ENCODE assay signal across 8 mouse cellular contexts in the genomic region with DNA sequence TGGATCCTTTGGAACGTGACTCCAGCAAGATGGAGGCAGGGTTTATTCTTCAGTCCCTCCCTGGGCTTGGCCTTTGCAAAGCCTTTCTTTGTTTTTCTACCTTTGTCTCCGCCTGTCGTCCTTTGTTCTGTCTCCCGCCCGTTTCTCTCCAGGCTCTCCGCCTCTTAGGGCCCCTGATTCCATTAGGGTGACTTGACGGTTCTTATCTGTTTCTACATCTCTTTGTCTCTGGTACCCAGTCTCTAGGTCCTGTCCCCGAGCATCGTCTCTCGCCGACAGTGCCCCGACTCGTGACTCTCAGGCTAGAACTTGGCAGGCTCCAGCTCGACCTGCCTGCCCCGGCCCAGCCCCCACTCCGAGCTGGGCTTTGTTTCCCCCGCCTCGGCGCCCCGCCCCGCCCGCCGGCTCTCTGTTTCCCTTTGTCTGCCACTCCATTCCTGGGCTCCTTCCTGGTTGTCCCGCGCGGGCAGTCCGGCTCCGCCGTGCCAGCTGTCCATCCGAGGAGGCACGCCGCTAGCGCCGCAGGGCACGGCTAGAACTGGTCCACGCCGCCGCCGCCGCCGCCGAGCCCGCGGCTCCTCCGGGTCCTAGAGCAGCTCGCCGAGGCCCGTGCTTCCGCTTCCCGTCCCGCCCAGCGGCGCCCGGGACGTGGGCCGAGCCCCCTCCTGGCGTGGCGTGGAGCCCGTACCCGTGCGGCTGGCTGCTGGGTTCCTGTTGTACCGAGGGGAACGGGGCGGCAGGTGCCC. TPM values are rescaled to one million over a fixed set of nuclear protein-coding genes. Genes with fewer than 3 reads are reported as not detected.
DNase-seq lines count a peak whose midpoint lies in the region; ATAC-seq lines count a peak whose summit lies in the region.

TSS of gene Zfp553 (plus strand) at position 440 of the 746 bp plus-strand sequence.
TSS of gene Sept1 (minus strand) at position 509 of the 746 bp plus-strand sequence.

- H3K9ac ChIP-seq in heart, embryonic 11.5 days (ENCODE audit: low read depth, low read length): peak within 1 kb of the TSS; percentile 98
- peak within 1 kb of the TSS; percentile 98 for H3K9ac ChIP-seq in kidney, embryonic 15.5 days
- H3K9ac ChIP-seq in liver, embryonic 11.5 days (ENCODE audit: low read depth, low read length): peak within 1 kb of the TSS; percentile 97

- peak; percentile 62 for ATAC-seq in erythroblast, adult 5-6 weeks (replicated peaks; ENCODE audit: low FRiP score, poor library complexity, severe bottlenecking)
- peak; percentile 86 for ATAC-seq in heart, embryonic 11.5 days (replicated peaks; ENCODE audit: insufficient number of reproducible peaks, low FRiP score, low TSS enrichment)
- peak; percentile 92 for ATAC-seq in kidney, embryonic 15.5 days (replicated peaks; ENCODE audit: low FRiP score)
- ATAC-seq in liver, embryonic 11.5 days (replicated peaks; ENCODE audit: low FRiP score): peak; percentile 88
- peak; percentile 41 for ATAC-seq in monocyte, adult 5-6 weeks (replicated peaks; ENCODE audit: insufficient number of reproducible peaks, low FRiP score, low TSS enrichment, poor library complexity, severe bottlenecking)

- H3K4me1 ChIP-seq in heart, embryonic 11.5 days (ENCODE audit: control insufficient read depth, insufficient read depth, low read length): peaks cover 16% of the 10 kb centered on the region
- H3K4me1 ChIP-seq in kidney, embryonic 15.5 days: peaks cover 36% of the 10 kb centered on the region
- peaks cover 11% of the 10 kb centered on the region for H3K4me1 ChIP-seq in liver, embryonic 11.5 days (replicated peaks; ENCODE audit: control insufficient read depth, insufficient read depth, low read length)

- H3K4me3 ChIP-seq in heart, embryonic 11.5 days (ENCODE audit: low read depth, low read length): peak within 1 kb of the TSS; percentile 98
- H3K4me3 ChIP-seq in kidney, embryonic 15.5 days (replicated peaks): peak within 1 kb of the TSS; percentile 99
- H3K4me3 ChIP-seq in liver, embryonic 11.5 days (ENCODE audit: low read depth, low read length): peak within 1 kb of the TSS; percentile 97

- H3K27me3 ChIP-seq in heart, embryonic 11.5 days (ENCODE audit: control insufficient read depth, insufficient read depth, low read length): no peaks in the 10 kb centered on the region
- H3K27me3 ChIP-seq in kidney, embryonic 15.5 days: no peaks in the 10 kb centered on the region
- no peaks in the 10 kb centered on the region for H3K27me3 ChIP-seq in liver, embryonic 11.5 days (replicated peaks; ENCODE audit: control insufficient read depth, insufficient read depth, low read length)

- DNase-seq in CD4-positive helper T cell, adult 2 months (ENCODE audit: low read depth, low spot score): peak; percentile 88
- DNase-seq in brain, adult 2 months (ENCODE audit: low read depth, low spot score): peak; percentile 94
- DNase-seq in liver, embryonic 11.5 days (ENCODE audit: low spot score): peak; percentile 92
- DNase-seq in spleen, postnatal 4 days (ENCODE audit: low spot score in 2 of 2): peak; percentile 78 to 91

- WGBS in heart, embryonic 11.5 days (ENCODE audit: insufficient replicate concordance): under 1% methylated on average over 63 of the region's 64 CpGs
- WGBS in kidney, embryonic 15.5 days: under 1% methylated on average over 64 of the region's 64 CpGs
- WGBS in liver, embryonic 11.5 days: under 1% methylated on average over 64 of the region's 64 CpGs

- H3K9me3 ChIP-seq in heart, embryonic 11.5 days (replicated peaks; ENCODE audit: control insufficient read depth, low read length): no peaks in the 10 kb centered on the region
- H3K9me3 ChIP-seq in kidney, embryonic 15.5 days (replicated peaks): no peaks in the 10 kb centered on the region
- no peaks in the 10 kb centered on the region for H3K9me3 ChIP-seq in liver, embryonic 11.5 days (ENCODE audit: control insufficient read depth, low read length)

- H3K27ac ChIP-seq in heart, embryonic 11.5 days (ENCODE audit: low read depth, low read length): peak within 1 kb of the TSS; percentile 99
- H3K27ac ChIP-seq in kidney, embryonic 15.5 days: peak within 1 kb of the TSS; percentile 99
- H3K27ac ChIP-seq in liver, embryonic 11.5 days (ENCODE audit: low read depth, low read length): peak within 1 kb of the TSS; percentile 97

- H3K4me2 ChIP-seq in heart, embryonic 11.5 days: peak within 1 kb of the TSS; percentile 85
- H3K4me2 ChIP-seq in kidney, embryonic 15.5 days: peak within 1 kb of the TSS; percentile 71
- peak within 1 kb of the TSS; percentile 84 for H3K4me2 ChIP-seq in liver, embryonic 11.5 days

- H3K36me3 ChIP-seq in heart, embryonic 11.5 days (ENCODE audit: control insufficient read depth, insufficient read depth, low read length): peaks cover 24% of the 10 kb centered on the region
- peaks cover 49% of the 10 kb centered on the region for H3K36me3 ChIP-seq in kidney, embryonic 15.5 days
- peaks cover 33% of the 10 kb centered on the region for H3K36me3 ChIP-seq in liver, embryonic 11.5 days (ENCODE audit: control insufficient read depth, insufficient read depth, low read length)

RNA-seq across cellular contexts. Expression of gene Zfp553, which starts in this region (rescaled TPM):
- total RNA-seq in erythroblast, adult 5-6 weeks (2015; ENCODE audit: low replicate concordance): 1.5 and 5.2 TPM in 2 replicates
- total RNA-seq in erythroblast, adult 5-6 weeks (2017; ENCODE audit: low replicate concordance): 2.0 and 3.2 TPM in 2 replicates
- 12.3 and 14.6 TPM in 2 replicates for polyA plus RNA-seq in heart, embryonic 11.5 days (2014; fragmentation: Nextera tagmentation; extraction: Ambion mirVana)
- 41.7 and 46.1 TPM in 2 replicates for polyA plus RNA-seq in kidney, embryonic 15.5 days (2015; fragmentation: Nextera tagmentation; extraction: Ambion mirVana)
- 17.2 TPM in 2 replicates for polyA plus RNA-seq in liver, embryonic 11.5 days (2014; fragmentation: Nextera tagmentation; extraction: Ambion mirVana)
- 3.9 to 9.8 TPM (median 5.7 TPM) in 3 replicates for total RNA-seq in monocyte, adult 5-6 weeks (2017)

RNA-seq across cellular contexts. Expression of gene Sept1, which starts in this region (rescaled TPM):
- 189 and 204 TPM in 2 replicates for total RNA-seq in erythroblast, adult 5-6 weeks (2015; ENCODE audit: low replicate concordance)
- total RNA-seq in erythroblast, adult 5-6 weeks (2017; ENCODE audit: low replicate concordance): 179 and 191 TPM in 2 replicates
- polyA plus RNA-seq in heart, embryonic 11.5 days (2014; fragmentation: Nextera tagmentation; extraction: Ambion mirVana): 19.8 and 23.1 TPM in 2 replicates
- 21.3 and 21.7 TPM in 2 replicates for polyA plus RNA-seq in kidney, embryonic 15.5 days (2015; fragmentation: Nextera tagmentation; extraction: Ambion mirVana)
- 14.9 and 17.5 TPM in 2 replicates for polyA plus RNA-seq in liver, embryonic 11.5 days (2014; fragmentation: Nextera tagmentation; extraction: Ambion mirVana)
- total RNA-seq in monocyte, adult 5-6 weeks (2017): 117 to 359 TPM (median 130 TPM) in 3 replicates

Comparison
In these comparisons a context has a peak if more than half of its experiments do, and no peak if none do; other contexts are left out.
1. Peak in every context shown above with its lines: DNase-seq, ATAC-seq, H3K4me3 ChIP-seq and H3K27ac ChIP-seq.
2. ATAC-seq: peak in every context shown above with its lines; median percentile 92 in kidney, embryonic 15.5 days; 88 in liver, embryonic 11.5 days; 86 in heart, embryonic 11.5 days; 62 in erythroblast, adult 5-6 weeks; 41 in monocyte, adult 5-6 weeks.